Mouse (Mus musculus) kidney, embryonic 16.5 days (tissue): ENCODE results near the gene Hsf2. TPM values are rescaled to one million over a fixed set of nuclear protein-coding genes. Genes with fewer than 3 reads are reported as not detected.
"Not testable (repeated sequence)": the region's sequence is repeated elsewhere in the genome, so short reads cannot be mapped to it uniquely, and the experiment has no call there.

Experiments
- ATAC-seq: fragments of 200-750 bp; cut with Nextera tagmentation; 2 replicates; pipeline ENCODE4 v1.8.0; 2017; ENCODE audit warnings: moderate TSS enrichment; ENCODE audit not compliant: low FRiP score, low TSS enrichment
- H3K27ac ChIP-seq: fragments of 300-500 bp; sonication (generic); 2 replicates; pipeline ENCODE4 v1.5.1; 2014; ENCODE audit warnings: low read length
- H3K27me3 ChIP-seq: fragments of 300-500 bp; sonication (generic); 2 replicates; pipeline ENCODE4 v1.6.1; 2014; ENCODE audit warnings: low read length, control low read depth, mixed read lengths; ENCODE audit not compliant: insufficient read depth
- H3K36me3 ChIP-seq: fragments of 300-500 bp; sonication (generic); 2 replicates; pipeline ENCODE4 v1.6.1; 2014; ENCODE audit warnings: low read length, control low read depth, mixed read lengths; ENCODE audit not compliant: insufficient read depth
- H3K4me1 ChIP-seq: fragments of 300-500 bp; sonication (generic); 2 replicates; pipeline ENCODE4 v1.6.1; 2014; ENCODE audit warnings: low read length, control low read depth, mixed read lengths; ENCODE audit not compliant: insufficient read depth
- H3K4me2 ChIP-seq: fragments of 300-500 bp; sonication (generic); replicated peaks from 2 replicates; pipeline ENCODE4 v1.6.1; 2014; ENCODE audit warnings: low read depth, low read length
- H3K4me3 ChIP-seq: fragments of 300-500 bp; sonication (generic); 2 replicates; pipeline ENCODE4 v1.5.1; 2014; ENCODE audit warnings: mild to moderate bottlenecking, low read length
- H3K9ac ChIP-seq: fragments of 300-500 bp; sonication (generic); replicated peaks from 2 replicates; pipeline ENCODE4 v1.6.1; 2014; ENCODE audit warnings: low read length
- H3K9me3 ChIP-seq: fragments of 300-500 bp; sonication (generic); 2 replicates; pipeline ENCODE4 v1.6.1; 2016; ENCODE audit warnings: low read length, control low read depth
- WGBS: fragments of 180-500 bp; shearing (Covaris S2); extraction: QIAGEN DNeasy Blood & Tissue Kit; methylation state at CpG from one replicate; pipeline ENCODE4 v1.1.7; 2014; 5-methylcytosine and 5-hydroxymethylcytosine counted together
- polyA plus RNA-seq: library from polyadenylated mRNA; unstranded; fragments of >200 nt; fragmentation: Nextera tagmentation; extraction: Ambion mirVana; gene quantifications from 2 replicates; pipeline ENCODE4 v1.2.1, GENCODE M21; 2015

Gene Hsf2
- polyA plus RNA-seq, result 22.5 and 27.6 TPM in 2 replicates

DNA sequence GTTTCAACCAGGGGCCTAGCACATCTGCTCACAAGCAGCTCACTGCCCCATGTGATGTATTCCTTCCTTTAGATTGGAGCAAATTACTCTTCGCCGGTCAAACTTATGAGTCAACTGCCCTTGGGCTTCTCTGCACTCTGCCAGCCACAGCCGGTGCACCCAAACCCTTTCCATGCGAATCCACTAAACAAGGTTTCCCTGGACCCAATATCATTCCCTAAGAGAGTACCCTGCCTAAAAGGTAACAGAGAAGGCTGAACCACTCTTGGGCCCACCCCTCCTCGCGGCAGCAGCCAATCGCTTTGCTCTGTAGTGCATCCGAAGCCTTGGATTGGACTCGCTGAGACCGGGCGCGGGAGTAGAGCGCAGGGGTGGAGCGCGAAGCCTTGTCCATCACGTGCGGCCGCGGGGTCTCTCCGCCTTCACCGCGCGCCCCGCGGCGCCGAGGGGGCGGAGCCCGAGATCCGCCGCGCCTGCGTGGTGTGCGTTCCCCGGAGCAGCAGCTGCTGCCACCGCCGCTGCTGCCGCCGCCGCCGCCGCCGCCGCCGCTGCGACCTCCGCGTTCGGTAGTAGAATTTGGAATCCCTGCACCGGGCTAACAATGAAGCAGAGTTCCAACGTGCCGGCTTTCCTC lies at the start of gene Hsf2:
Hsf2 (plus strand) TSS at position 478 of the 634 bp plus-strand sequence.
- peak within 1 kb of the TSS; percentile 73 for H3K4me2 ChIP-seq
- 2% methylated on average over 46 of the region's 52 CpGs for WGBS
- peak within 1 kb of the TSS; percentile 97 for H3K27ac ChIP-seq
- H3K4me1 ChIP-seq, result peaks cover 4% of the 10 kb centered on the region; the same call in 1 of the 2 replicates
- peak; percentile 100 for ATAC-seq
- no peaks in the 10 kb centered on the region for H3K9me3 ChIP-seq
- H3K27me3 ChIP-seq, result no peaks in the 10 kb centered on the region
- no peaks in the 10 kb centered on the region for H3K36me3 ChIP-seq
- peak within 1 kb of the TSS; percentile 97 for H3K9ac ChIP-seq
- peak within 1 kb of the TSS; percentile 94 for H3K4me3 ChIP-seq

DNA sequence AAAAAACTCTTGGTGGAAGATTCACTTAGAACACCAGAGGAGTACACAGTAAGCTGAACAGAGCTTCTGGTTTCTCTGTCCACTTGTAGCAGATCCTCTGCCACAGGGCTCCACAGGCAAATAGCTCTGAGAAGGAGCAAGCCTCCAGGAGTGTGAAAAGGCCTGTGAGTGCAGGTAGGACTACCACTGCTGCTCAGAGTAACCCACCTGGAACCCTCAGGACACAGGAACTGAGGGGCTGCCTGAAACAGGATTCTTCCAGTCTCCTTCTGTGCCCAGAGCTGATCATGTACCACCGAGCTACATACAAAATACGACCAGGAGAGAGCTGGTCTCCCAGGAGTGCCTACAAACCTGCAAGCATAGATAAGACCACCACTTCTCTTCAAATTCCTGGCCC lies 48.3 kb upstream of the Hsf2 start:
- H3K4me2 ChIP-seq, result no peak overlapping the region
- H3K36me3 ChIP-seq, result no peaks in the 10 kb centered on the region
- no peak overlapping the region for H3K9ac ChIP-seq
- no peaks in the 10 kb centered on the region for H3K4me1 ChIP-seq
- H3K27ac ChIP-seq, result no peak overlapping the region
- no peaks in the 10 kb centered on the region for H3K9me3 ChIP-seq
- no peak overlapping the region for H3K4me3 ChIP-seq
- ATAC-seq, result peak; percentile 47; the same call in 1 of the 2 replicates
- 87% methylated on average over 2 of the region's 2 CpGs for WGBS
- H3K27me3 ChIP-seq, result no peaks in the 10 kb centered on the region

DNA sequence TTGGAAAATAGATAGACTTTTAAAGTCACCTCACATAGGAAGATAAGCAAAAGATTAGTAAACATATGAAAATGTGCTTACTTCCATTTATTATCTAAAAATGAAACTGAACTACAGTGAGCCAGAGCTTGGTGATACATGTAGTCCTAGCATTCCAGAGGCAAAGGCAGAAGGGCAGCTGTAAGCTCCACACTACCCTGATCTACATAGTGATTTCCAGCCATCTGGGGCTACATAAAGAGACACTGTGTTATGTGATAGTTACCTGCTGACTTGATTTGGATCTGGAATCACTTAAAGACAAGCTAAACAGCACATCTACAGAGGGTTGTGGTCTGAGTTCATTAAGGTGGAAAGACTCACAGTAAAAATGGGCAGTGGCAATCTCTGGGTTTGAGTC lies 45.1 kb upstream of the Hsf2 start:
- no peak for ATAC-seq
- no peaks in the 10 kb centered on the region for H3K9me3 ChIP-seq
- H3K27ac ChIP-seq, result no peak overlapping the region
- H3K4me2 ChIP-seq, result no peak overlapping the region
- H3K4me3 ChIP-seq, result no peak overlapping the region
- no peaks in the 10 kb centered on the region for H3K4me1 ChIP-seq
- no peaks in the 10 kb centered on the region for H3K36me3 ChIP-seq
- no peaks in the 10 kb centered on the region for H3K27me3 ChIP-seq
- no peak overlapping the region for H3K9ac ChIP-seq

DNA sequence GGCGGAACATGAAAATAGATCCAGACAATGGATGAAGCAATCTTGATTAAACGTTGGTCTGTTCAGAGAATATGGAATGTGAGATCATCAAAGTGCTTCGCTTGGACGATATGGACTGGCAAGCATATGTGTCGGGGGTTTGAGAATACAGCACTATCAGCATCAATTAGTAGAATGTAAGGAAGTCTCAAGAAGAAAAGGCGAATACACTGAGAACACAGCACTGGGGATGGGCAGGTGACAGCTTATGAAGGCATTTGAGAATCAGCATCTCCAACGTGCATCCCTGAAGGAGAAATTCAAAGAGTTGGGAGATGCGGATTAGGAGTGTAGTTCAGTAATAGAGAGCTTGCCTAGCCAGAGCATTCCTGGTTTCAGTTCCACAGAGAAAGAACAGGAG lies 41.8 kb upstream of the Hsf2 start:
- no peaks in the 10 kb centered on the region for H3K27me3 ChIP-seq
- no peak overlapping the region for H3K4me3 ChIP-seq
- no peak overlapping the region for H3K4me2 ChIP-seq
- no peaks in the 10 kb centered on the region for H3K36me3 ChIP-seq
- no peak overlapping the region for H3K9ac ChIP-seq
- no peak overlapping the region for H3K27ac ChIP-seq
- ATAC-seq, result no peak
- H3K9me3 ChIP-seq, result no peaks in the 10 kb centered on the region
- no peaks in the 10 kb centered on the region for H3K4me1 ChIP-seq
- WGBS, result 70% methylated on average over 8 of the region's 8 CpGs

- Histone ChIP-seq H3K9me3 (no peaks in the 10 kb centered on the region), H3K36me3 (no peaks in the 10 kb centered on the region), H3K4me3 (no peak overlapping the region), H3K4me1 (no peaks in the 10 kb centered on the region), H3K9ac (no peak overlapping the region), H3K27me3 (no peaks in the 10 kb centered on the region), H3K4me2 (no peak overlapping the region), H3K27ac (no peak overlapping the region)
- 86% methylated on average over 1 of the region's 1 CpGs for WGBS
- no peak for ATAC-seq
These were observed 40.5 kb upstream of the Hsf2 start for GRCm38 (mm10) chr10:57445655-57446054.

GRCm38 (mm10) chr10:57447657-57448050 lies 38.5 kb upstream of the Hsf2 start:
- Histone ChIP-seq H3K4me1 (no peaks in the 10 kb centered on the region), H3K27ac (no peak overlapping the region), H3K36me3 (no peaks in the 10 kb centered on the region), H3K27me3 (no peaks in the 10 kb centered on the region), H3K4me2 (no peak overlapping the region), H3K9ac (no peak overlapping the region), H3K4me3 (no peak overlapping the region), H3K9me3 (no peaks in the 10 kb centered on the region)
- ATAC-seq, result no peak

- Histone ChIP-seq H3K4me1 (no peaks in the 10 kb centered on the region), H3K27me3 (no peaks in the 10 kb centered on the region), H3K9me3 (no peaks in the 10 kb centered on the region), H3K27ac (no peak overlapping the region), H3K4me3 (peak overlapping the region; percentile 17; the same call in 1 of the 2 replicates), H3K36me3 (no peaks in the 10 kb centered on the region), H3K4me2 (peak overlapping the region; percentile 32; the same call in 1 of the 2 replicates), H3K9ac (no peak overlapping the region)
- 5% methylated on average over 19 of the region's 19 CpGs for WGBS
- ATAC-seq, result no peak
These were observed 38.0 kb upstream of the Hsf2 start for GRCm38 (mm10) chr10:57448051-57448716.

DNA sequence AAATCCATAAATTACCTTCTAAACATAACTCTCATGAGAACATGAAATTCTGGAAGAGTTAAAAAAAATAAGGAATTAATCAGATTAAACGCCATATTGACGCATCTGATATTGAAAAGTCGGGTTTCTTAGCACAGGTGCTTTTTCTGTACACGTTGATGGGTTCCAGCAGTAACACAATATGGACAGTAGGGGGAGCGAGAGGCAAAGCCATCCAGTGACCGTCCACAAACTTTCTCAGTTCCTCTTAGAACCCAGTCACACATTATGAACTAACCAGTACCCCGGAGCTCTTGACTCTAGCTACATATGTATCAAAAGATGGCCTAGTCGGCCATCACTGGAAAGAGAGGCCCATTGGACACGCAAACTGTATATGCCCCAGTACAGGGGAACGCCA lies 22.9 kb upstream of the Hsf2 start:
- H3K4me3 ChIP-seq, H3K9me3 ChIP-seq, H3K27ac ChIP-seq, H3K27me3 ChIP-seq, H3K4me1 ChIP-seq, H3K9ac ChIP-seq, H3K36me3 ChIP-seq, H3K4me2 ChIP-seq: not testable (repeated sequence)
- 28% methylated on average over 8 of the region's 10 CpGs for WGBS
- ATAC-seq, result peak; percentile 59; the same call in 1 of the 2 replicates

GRCm38 (mm10) chr10:57465768-57466167 lies 20.4 kb upstream of the Hsf2 start:
- Histone ChIP-seq H3K9ac (no peak overlapping the region), H3K9me3 (no peaks in the 10 kb centered on the region), H3K4me1 (no peaks in the 10 kb centered on the region), H3K27me3 (no peaks in the 10 kb centered on the region), H3K4me2 (no peak overlapping the region), H3K27ac (no peak overlapping the region), H3K36me3 (no peaks in the 10 kb centered on the region), H3K4me3 (no peak overlapping the region)
- no peak for ATAC-seq

- H3K36me3 ChIP-seq, result no peaks in the 10 kb centered on the region
- H3K27ac ChIP-seq, result no peak overlapping the region
- H3K9ac ChIP-seq, result no peak overlapping the region
- H3K4me1 ChIP-seq, result no peaks in the 10 kb centered on the region
- 76% methylated on average over 9 of the region's 9 CpGs for WGBS
- no peak for ATAC-seq
- no peak overlapping the region for H3K4me3 ChIP-seq
- no peak overlapping the region for H3K4me2 ChIP-seq
- no peaks in the 10 kb centered on the region for H3K27me3 ChIP-seq
- no peaks in the 10 kb centered on the region for H3K9me3 ChIP-seq
These were observed 8.9 kb upstream of the Hsf2 start for GRCm38 (mm10) chr10:57477121-57477843.
